Mouse (Mus musculus): ENCODE results near the gene Tspan8. TPM values are rescaled to one million over a fixed set of nuclear protein-coding genes. Genes with fewer than 3 reads are reported as not detected.

Tspan8 gene
- polyA plus RNA-seq, 1 experiment = 1.1 TPM

- TF ChIP-seq POLR2A (IDR thresholded peaks at IDR 0.05; ENCODE audit: control insufficient read depth, extremely low read depth, insufficient read depth, low read length, poor library complexity) (no peak), CTCF (IDR thresholded peaks at IDR 0.05; ENCODE audit: borderline replicate concordance, control insufficient read depth, extremely low read depth, insufficient read depth, low read length, poor library complexity) (no peak)
- no peaks in the 10 kb centered on the region for H3K27me3 ChIP-seq (ENCODE audit: control insufficient read depth, insufficient read depth, low read length)
- no peak for DNase-seq
- no peak overlapping the region for H3K27ac ChIP-seq (ENCODE audit: control insufficient read depth, insufficient read depth, low read length)
- no peaks in the 10 kb centered on the region for H3K36me3 ChIP-seq (ENCODE audit: control insufficient read depth, insufficient read depth, low read length)
- no peak overlapping the region for H3K4me3 ChIP-seq (ENCODE audit: control insufficient read depth, insufficient read depth, low read length)
- 91% methylated on average over 5 of the region's 5 CpGs for WGBS
- no peaks in the 10 kb centered on the region for H3K4me1 ChIP-seq (replicated peaks; ENCODE audit: control insufficient read depth, insufficient read depth, low read length)
These were observed 45.3 kb downstream of the Tspan8 start for GRCm38 (mm10) chr10:115861967-115862366.

- Histone ChIP-seq H3K27me3 (ENCODE audit: control insufficient read depth, insufficient read depth, low read length) (no peaks in the 10 kb centered on the region), H3K36me3 (ENCODE audit: control insufficient read depth, insufficient read depth, low read length) (no peaks in the 10 kb centered on the region), H3K4me1 (replicated peaks; ENCODE audit: control insufficient read depth, insufficient read depth, low read length) (no peaks in the 10 kb centered on the region), H3K4me3 (ENCODE audit: control insufficient read depth, insufficient read depth, low read length) (no peak overlapping the region), H3K27ac (ENCODE audit: control insufficient read depth, insufficient read depth, low read length) (no peak overlapping the region)
- 95% methylated on average over 5 of the region's 5 CpGs for WGBS
- TF ChIP-seq POLR2A (IDR thresholded peaks at IDR 0.05; ENCODE audit: control insufficient read depth, extremely low read depth, insufficient read depth, low read length, poor library complexity) (no peak), CTCF (IDR thresholded peaks at IDR 0.05; ENCODE audit: borderline replicate concordance, control insufficient read depth, extremely low read depth, insufficient read depth, low read length, poor library complexity) (no peak)
- no peak for DNase-seq
These were observed 66.1 kb downstream of the Tspan8 start for GRCm38 (mm10) chr10:115882757-115883156.

- no peak for DNase-seq
- no peaks in the 10 kb centered on the region for H3K27me3 ChIP-seq (ENCODE audit: control insufficient read depth, insufficient read depth, low read length)
- no peak overlapping the region for H3K27ac ChIP-seq (ENCODE audit: control insufficient read depth, insufficient read depth, low read length)
- TF ChIP-seq POLR2A (IDR thresholded peaks at IDR 0.05; ENCODE audit: control insufficient read depth, extremely low read depth, insufficient read depth, low read length, poor library complexity) = no peak
- no peak for TF ChIP-seq CTCF (IDR thresholded peaks at IDR 0.05; ENCODE audit: borderline replicate concordance, control insufficient read depth, extremely low read depth, insufficient read depth, low read length, poor library complexity)
- no peaks in the 10 kb centered on the region; the same call in 1 of the 2 replicates for H3K4me1 ChIP-seq (replicated peaks; ENCODE audit: control insufficient read depth, insufficient read depth, low read length)
- no peaks in the 10 kb centered on the region for H3K36me3 ChIP-seq (ENCODE audit: control insufficient read depth, insufficient read depth, low read length)
- no peak overlapping the region for H3K4me3 ChIP-seq (ENCODE audit: control insufficient read depth, insufficient read depth, low read length)
- WGBS = 46% methylated on average over 4 of the region's 4 CpGs
These were observed 75.3 kb downstream of the Tspan8 start for GRCm38 (mm10) chr10:115891924-115892323.

DNA sequence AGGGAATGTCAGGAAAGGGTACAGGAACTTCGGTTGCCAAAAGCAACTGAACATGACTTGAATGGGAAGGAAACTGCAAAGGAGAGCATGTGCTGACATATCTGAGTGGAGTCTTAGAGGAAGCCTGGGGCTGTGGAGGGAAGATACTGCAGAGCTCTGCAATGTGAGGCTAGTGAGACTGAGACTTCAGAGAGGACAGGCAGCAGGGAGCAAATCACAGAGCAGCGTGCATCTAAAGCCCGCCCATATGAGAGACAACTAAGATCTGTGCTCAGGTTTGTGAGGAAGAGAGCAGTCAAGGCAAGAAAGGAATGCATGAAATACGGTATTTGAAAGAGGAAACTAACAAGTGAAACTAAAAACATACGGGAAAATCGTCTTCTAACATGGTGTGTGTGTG lies 76.3 kb downstream of the Tspan8 start:
- DNase-seq = no peak
- 5% methylated on average over 6 of the region's 6 CpGs for WGBS
- no peak overlapping the region for H3K4me3 ChIP-seq (ENCODE audit: control insufficient read depth, insufficient read depth, low read length)
- no peak overlapping the region for H3K27ac ChIP-seq (ENCODE audit: control insufficient read depth, insufficient read depth, low read length)
- no peaks in the 10 kb centered on the region for H3K36me3 ChIP-seq (ENCODE audit: control insufficient read depth, insufficient read depth, low read length)
- TF ChIP-seq POLR2A (IDR thresholded peaks at IDR 0.05; ENCODE audit: control insufficient read depth, extremely low read depth, insufficient read depth, low read length, poor library complexity) (no peak), CTCF (IDR thresholded peaks at IDR 0.05; ENCODE audit: borderline replicate concordance, control insufficient read depth, extremely low read depth, insufficient read depth, low read length, poor library complexity) (no peak)
- H3K27me3 ChIP-seq (ENCODE audit: control insufficient read depth, insufficient read depth, low read length) = no peaks in the 10 kb centered on the region
- H3K4me1 ChIP-seq (replicated peaks; ENCODE audit: control insufficient read depth, insufficient read depth, low read length) = no peaks in the 10 kb centered on the region; the same call in 1 of the 2 replicates

DNA sequence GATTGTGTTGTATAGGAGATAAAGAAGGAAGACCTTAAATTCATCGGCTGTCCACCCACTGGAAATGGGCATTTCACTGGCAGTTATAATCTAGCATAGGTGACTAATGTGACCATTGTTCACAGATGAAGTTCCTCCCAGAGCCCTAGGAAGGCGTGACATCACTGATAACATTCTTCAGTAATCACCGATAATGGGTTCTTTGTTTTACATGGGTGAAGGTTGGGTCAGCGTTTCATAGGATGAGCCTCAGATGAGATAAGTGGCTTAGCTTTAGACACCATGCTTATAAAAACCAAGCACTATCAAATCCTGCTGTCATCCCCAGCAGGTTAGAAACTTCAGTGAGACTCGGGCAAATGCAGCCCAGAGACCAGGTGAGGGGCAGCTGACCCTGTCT lies 77.4 kb downstream of the Tspan8 start:
- 94% methylated on average over 5 of the region's 5 CpGs for WGBS
- Histone ChIP-seq H3K4me3 (ENCODE audit: control insufficient read depth, insufficient read depth, low read length) (no peak overlapping the region), H3K4me1 (replicated peaks; ENCODE audit: control insufficient read depth, insufficient read depth, low read length) (no peaks in the 10 kb centered on the region; the same call in 1 of the 2 replicates), H3K27ac (ENCODE audit: control insufficient read depth, insufficient read depth, low read length) (no peak overlapping the region), H3K36me3 (ENCODE audit: control insufficient read depth, insufficient read depth, low read length) (no peaks in the 10 kb centered on the region), H3K27me3 (ENCODE audit: control insufficient read depth, insufficient read depth, low read length) (no peaks in the 10 kb centered on the region)
- TF ChIP-seq CTCF (IDR thresholded peaks at IDR 0.05; ENCODE audit: borderline replicate concordance, control insufficient read depth, extremely low read depth, insufficient read depth, low read length, poor library complexity) = no peak
- no peak for TF ChIP-seq POLR2A (IDR thresholded peaks at IDR 0.05; ENCODE audit: control insufficient read depth, extremely low read depth, insufficient read depth, low read length, poor library complexity)
- no peak for DNase-seq

- H3K36me3 ChIP-seq (ENCODE audit: control insufficient read depth, insufficient read depth, low read length) = no peaks in the 10 kb centered on the region
- H3K27ac ChIP-seq (ENCODE audit: control insufficient read depth, insufficient read depth, low read length) = no peak overlapping the region
- no peaks in the 10 kb centered on the region for H3K27me3 ChIP-seq (ENCODE audit: control insufficient read depth, insufficient read depth, low read length)
- no peaks in the 10 kb centered on the region; the same call in 1 of the 2 replicates for H3K4me1 ChIP-seq (replicated peaks; ENCODE audit: control insufficient read depth, insufficient read depth, low read length)
- DNase-seq = no peak
- no peak for TF ChIP-seq CTCF (IDR thresholded peaks at IDR 0.05; ENCODE audit: borderline replicate concordance, control insufficient read depth, extremely low read depth, insufficient read depth, low read length, poor library complexity)
- no peak for TF ChIP-seq POLR2A (IDR thresholded peaks at IDR 0.05; ENCODE audit: control insufficient read depth, extremely low read depth, insufficient read depth, low read length, poor library complexity)
- H3K4me3 ChIP-seq (ENCODE audit: control insufficient read depth, insufficient read depth, low read length) = no peak overlapping the region
These were observed 80.1 kb downstream of the Tspan8 start for GRCm38 (mm10) chr10:115896764-115897163.

GRCm38 (mm10) chr10:115897235-115897634 lies 80.6 kb downstream of the Tspan8 start:
- WGBS = 7% methylated on average over 7 of the region's 7 CpGs
- H3K36me3 ChIP-seq (ENCODE audit: control insufficient read depth, insufficient read depth, low read length) = no peaks in the 10 kb centered on the region
- no peak for DNase-seq
- no peaks in the 10 kb centered on the region for H3K27me3 ChIP-seq (ENCODE audit: control insufficient read depth, insufficient read depth, low read length)
- TF ChIP-seq CTCF (IDR thresholded peaks at IDR 0.05; ENCODE audit: borderline replicate concordance, control insufficient read depth, extremely low read depth, insufficient read depth, low read length, poor library complexity) = no peak
- no peak for TF ChIP-seq POLR2A (IDR thresholded peaks at IDR 0.05; ENCODE audit: control insufficient read depth, extremely low read depth, insufficient read depth, low read length, poor library complexity)
- H3K4me1 ChIP-seq (replicated peaks; ENCODE audit: control insufficient read depth, insufficient read depth, low read length) = no peaks in the 10 kb centered on the region; the same call in 1 of the 2 replicates
- H3K27ac ChIP-seq (ENCODE audit: control insufficient read depth, insufficient read depth, low read length) = no peak overlapping the region
- no peak overlapping the region for H3K4me3 ChIP-seq (ENCODE audit: control insufficient read depth, insufficient read depth, low read length)

Other genes with a start within 250 kb of the Tspan8 start
- gene A930009A15Rik, start 246.8 kb upstream of the Tspan8 start, polyA plus RNA-seq (2012; rRNA removed) = not detected in 2 replicates
- 0.08 and 0.15 TPM in 2 replicates for gene Lgr5, start 229.1 kb upstream of the Tspan8 start, polyA plus RNA-seq (2012; rRNA removed)
- gene Ptprr, start 201.4 kb downstream of the Tspan8 start, polyA plus RNA-seq (2012; rRNA removed) = 0.27 and 0.35 TPM in 2 replicates